Mouse (Mus musculus) T-helper 1 cell (primary cell): ENCODE results near the gene Tdrd12.
"Not testable (repeated sequence)": the region's sequence is repeated elsewhere in the genome, so short reads cannot be mapped to it uniquely, and the experiment has no call there.

Experiments
- in situ Hi-C: fragments of 300-600 bp; cut with MboI, MseI; formaldehyde crosslinking; loops from one replicate; pipeline ENCODE4 v1.15.1; 2025; ENCODE audit warnings: high pct_unique_total_duplicates

The Tdrd12 gene

DNA sequence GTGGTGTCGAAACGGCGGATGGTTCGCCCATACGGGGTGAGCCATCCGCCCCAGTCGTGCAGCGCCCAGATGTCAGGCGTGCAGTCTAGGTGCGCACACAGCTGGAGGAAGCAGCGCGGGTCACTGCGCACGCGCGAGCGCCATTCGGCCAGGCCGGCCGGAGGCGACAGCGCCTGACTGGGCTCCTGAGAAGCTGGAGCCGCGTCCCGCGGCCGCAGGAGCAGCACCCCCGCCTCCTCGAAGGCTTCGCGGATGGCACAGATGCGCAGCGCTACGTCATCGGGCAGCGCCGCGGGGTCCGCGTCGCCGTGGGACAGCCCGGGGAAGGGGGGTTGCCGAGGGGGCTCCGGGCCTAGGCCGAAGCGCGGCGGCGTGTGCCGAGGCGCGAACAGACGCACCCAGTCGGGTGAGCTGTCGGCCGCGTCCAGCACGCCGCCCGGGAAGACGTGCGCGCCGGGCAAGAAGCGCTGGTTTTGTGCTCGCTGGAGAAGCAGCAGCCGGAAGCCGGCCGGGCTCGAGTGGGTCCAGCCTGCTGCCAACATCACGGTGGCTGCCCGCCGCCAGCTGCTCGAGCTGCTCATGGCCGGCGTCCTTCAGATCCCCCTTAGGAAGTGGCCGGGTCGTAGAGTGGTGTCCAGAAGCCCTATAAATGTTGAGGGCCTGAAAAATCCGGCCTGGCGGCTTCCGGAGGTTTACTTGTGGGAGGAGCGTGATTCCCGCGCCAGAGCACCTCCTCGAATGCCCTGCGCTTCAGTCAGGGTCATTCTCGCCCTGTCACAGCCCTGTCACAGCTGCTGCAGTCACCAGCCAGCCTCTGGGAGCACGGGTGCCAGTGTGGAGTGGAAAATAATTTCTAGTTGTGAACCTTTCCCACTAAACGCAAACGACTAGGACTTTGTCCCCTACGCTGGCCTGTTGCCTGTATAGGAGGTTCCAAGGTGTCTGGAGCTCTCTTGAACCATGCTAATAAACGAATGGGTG lies 18.0 kb upstream of the Tdrd12 start:
- in situ Hi-C loops, result no loop called here

DNA sequence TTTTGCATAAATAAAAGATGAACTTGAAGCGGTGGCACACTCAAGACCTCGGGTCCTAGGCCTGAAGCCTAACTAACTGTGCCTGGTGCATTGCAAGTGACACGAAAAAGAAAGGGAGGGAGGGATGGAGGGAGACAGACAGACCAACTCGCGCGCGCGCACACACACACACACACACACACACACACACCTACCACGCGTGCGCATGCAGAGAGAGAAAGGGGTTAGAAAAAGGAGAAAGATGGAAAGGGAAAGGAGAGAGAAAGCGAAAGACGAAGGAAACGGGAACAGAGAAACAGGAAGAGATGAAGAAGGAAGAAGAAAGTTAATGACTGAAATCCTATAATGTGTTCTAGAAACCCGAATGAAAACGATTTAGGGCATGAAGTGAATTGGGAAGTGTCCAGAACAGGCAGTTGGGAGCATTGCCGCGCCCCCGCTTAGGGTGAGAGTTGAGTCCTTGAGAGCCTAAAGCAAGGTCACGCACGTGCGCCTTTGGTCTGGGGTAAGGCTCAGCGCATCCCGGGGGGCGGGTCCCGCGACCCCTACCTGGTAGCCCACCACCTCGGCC lies 17.1 kb upstream of the Tdrd12 start:
- in situ Hi-C loops, result loop anchor here (5.0 kb wide), 1 partner anchor 157 kb away; the partner anchor contains the start of genes Cep89 and Faap24

DNA sequence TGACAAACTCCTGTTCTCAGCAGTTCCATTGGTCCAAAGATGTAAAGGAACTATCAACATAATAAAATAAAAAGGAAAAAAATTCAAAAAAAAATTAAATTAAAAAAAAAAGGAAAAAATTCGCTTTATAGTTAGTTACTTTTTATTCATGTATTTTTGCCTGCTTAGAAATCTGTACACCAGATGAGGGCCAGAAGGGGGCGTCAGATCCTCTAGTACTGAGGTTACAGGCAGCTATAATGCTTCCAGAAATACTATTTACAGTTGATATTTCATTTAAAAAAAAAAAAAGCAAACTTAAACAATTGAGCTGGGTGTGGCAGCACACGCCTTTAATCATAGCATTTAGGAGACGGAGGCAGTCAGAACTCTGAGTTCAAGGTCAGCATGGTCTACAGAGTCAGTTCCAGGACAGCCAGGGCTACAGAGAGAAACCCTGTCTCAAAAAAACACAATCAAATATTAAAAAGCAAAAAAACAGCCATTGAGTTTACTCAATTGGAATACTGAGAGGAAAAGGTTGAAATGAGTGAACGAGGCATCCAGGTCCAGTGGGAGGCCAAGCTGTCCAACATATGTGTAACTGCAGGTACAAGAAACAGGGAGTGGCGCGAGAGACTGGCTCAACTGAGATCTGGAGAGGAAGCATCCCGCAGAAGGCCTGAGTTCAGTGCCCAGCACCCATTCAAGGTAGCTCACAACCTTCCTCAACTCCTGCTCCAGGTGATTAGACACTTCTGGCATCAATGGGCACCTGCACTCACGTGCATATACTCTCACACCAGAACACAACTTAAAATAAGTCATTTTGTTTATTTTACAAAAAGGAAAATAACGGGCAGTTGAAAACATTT lies 16.4 kb upstream of the Tdrd12 start:
- in situ Hi-C loops, result loop anchor here (5.0 kb wide), 1 partner anchor 157 kb away; the partner anchor contains the start of genes Cep89 and Faap24

DNA sequence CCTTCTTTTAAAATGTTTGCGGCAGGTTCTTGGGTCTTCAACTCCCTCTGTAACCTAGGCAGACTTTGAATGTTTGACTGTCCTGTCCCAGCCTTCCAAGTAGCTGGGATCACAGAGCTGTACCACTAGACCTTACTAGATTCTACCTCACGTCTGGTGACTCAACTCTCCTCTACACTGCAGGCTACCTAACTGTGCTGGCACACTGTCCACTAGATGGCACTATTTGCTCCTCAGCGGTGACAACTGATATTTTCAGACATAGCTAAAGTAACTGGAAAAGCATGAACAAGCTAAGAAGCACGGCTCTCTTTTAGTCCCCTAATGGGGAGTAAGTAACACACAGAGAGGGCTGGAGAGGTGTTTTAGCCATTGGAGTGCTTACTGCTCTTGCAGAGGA lies 8.3 kb upstream of the Tdrd12 start:
- in situ Hi-C loops, result no loop called here

DNA sequence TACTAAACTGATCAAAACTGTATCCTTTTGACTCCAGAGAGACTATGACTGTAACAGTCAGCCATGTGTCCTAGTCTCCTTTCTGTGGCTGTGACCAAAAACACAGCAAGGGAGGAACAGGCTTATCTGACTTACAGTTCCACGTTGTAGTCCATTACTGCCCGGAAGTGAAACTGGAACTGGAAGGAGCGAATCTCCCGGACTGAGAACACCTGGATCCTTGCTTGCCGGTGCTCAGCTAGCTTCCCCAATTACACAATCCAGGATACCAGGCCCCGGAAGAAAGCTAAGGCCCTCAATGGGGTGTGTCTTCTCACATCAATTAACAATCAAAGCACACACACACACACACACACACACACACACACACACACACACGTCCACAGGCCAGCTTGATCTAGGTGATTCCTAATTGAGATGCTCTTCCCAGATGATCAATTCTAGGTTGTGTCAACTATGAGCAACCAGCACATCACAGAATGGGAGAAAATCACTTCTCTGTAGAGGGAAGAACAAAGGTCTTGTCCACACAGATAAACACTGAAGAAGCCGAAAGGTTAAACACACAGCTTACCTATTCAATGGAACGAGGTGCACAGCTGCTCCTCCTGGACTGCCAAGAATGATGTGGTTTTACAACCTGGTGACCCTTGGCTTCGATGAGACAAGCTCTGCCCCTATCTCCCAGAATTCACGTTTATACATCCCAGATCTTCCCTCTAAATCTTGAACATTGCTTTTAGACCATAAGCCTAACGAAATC lies 1.6 kb downstream of the Tdrd12 start:
- in situ Hi-C loops, result no loop called here

DNA sequence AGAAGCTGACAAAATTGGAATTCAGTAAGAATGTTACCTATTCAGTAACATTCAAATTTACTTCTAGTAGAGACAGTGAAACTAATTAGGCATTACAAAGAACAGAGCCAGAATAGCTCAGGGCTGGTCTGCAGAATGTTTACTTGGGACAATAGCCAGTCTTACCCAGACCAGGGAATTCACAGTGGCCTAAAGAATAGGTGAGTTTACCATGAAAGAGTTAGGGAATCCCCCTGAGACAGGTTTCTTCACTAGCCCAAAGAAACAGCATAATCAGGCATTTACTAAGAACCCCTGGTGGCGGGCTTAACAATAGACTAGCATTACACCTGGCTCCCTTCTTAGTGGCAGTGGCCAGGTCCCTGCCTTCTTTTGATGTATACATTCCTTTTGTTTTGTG lies 7.0 kb downstream of the Tdrd12 start:
- in situ Hi-C loops, result not testable (repeated sequence)

DNA sequence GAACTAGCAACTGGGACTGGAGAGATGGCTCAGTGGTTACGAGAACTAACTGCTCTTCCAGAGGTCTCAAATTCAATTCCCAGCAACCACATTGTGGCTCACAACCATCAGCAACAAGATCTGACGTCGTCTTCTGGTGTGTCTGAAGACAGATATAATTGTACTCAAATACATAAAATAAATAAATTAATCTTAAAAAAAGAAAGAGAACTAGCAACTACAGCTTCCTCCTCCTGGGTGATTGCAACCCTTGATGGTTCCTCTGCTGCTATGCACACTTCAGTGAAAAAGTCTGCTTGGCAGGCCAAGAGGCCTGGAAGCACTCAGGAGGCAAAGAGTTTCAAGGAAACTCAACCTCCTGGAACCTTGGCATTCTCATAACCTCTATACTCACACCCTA lies 7.5 kb downstream of the Tdrd12 start:
- in situ Hi-C loops, result no loop called here

DNA sequence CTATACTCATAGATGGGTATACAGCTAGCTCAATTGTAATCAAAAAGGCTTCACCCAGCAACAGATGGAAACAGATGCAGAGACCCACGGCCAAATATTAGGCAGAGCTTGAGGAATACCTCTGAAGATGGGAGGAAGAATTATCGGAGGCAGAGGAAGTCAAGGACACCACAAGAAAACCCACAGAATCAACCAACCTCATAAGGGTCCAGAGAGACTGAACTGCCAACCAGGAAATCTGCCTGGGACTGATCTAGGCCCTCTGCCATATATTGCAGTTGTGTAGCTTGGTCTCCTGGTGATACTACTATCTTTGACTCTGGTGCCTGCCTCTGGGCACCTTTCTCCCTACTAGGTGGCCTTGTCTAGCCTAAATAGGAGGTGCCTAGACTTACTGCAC lies 10.8 kb downstream of the Tdrd12 start:
- in situ Hi-C loops, result no loop called here

DNA sequence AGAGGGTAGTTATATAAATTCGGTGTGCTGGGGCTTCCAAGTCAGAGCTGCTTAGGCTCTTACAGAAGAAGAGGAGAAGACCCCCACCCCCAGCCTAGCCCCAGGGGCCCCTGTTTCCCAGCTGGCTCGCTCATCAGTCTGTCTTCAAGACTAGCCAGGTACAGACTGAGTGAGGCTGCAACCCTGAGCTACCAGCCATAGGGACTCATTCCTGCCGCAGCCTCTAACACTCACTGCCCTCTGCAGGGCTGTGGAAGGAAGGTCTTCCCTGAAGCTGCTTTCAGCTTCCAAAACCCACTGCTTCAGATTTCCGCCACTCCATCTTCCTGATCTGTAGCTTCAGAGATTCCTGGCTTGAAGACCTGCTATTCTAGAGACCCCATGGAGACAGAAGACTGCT lies 35.5 kb downstream of the Tdrd12 start:
- in situ Hi-C loops, result no loop called here

DNA sequence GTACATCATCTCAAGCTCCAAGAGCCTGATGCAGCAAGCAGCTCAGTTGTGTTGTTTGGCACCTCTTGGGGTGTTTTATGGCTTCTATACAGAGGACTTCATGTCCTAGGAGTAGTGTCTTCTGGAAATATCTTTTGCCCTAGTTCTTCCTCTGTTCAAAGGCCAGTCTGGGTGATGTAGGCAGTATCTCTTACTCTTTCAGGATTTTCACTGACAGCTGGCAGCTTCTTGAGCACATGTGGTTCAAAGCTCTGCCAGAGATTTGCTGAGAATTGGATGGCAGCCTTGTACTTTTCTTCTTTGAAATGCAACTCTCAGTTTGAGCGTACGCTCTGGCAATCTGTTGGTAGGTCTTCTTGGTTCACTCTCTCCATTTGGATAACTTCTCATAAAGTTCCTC lies 40.0 kb downstream of the Tdrd12 start:
- in situ Hi-C loops, result loop anchor here (25.0 kb wide), 1 partner anchor 1890 kb away; no protein-coding TSS in a partner anchor

DNA sequence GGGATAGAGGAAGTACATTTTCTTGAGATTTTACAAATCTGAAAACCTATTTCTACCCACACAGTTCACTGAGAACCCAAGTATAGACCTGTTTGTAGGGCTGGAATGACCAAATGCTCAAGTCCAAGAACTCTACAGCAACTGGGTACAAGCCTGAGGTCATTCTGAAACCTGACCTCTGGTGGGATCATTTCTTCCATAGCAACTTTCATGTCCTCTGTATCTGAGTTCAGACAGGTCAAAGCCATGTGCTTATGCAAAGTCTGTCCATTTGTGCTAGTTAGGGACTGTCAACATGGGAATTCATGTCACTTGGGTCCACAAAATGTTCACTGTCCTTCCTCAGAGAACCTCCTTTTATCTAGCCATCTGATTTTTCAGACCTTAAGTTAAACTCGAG lies 46.5 kb downstream of the Tdrd12 start:
- in situ Hi-C loops, result loop anchor here (25.0 kb wide), 1 partner anchor 1896 kb away; no protein-coding TSS in a partner anchor

DNA sequence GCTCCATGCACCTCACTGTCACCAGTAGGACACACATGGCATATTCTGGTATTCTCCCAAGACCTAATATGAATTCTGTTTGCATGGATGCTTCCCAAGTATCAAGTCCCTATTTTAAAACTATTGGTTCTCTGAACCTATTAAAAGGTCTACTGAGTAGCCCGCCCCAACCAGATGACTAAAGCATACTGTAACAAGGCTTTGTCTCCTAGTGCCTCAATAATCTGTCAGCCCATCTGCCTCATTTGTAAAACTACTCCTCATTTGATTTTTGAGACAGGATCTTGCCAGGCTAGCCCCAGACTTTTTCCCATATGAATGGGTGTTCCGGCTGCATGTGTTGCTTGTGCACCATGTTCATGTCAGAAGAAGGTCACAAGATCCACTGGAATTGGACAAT lies 47.4 kb downstream of the Tdrd12 start:
- in situ Hi-C loops, result loop anchor here (25.0 kb wide), 1 partner anchor 1897 kb away; no protein-coding TSS in a partner anchor

DNA sequence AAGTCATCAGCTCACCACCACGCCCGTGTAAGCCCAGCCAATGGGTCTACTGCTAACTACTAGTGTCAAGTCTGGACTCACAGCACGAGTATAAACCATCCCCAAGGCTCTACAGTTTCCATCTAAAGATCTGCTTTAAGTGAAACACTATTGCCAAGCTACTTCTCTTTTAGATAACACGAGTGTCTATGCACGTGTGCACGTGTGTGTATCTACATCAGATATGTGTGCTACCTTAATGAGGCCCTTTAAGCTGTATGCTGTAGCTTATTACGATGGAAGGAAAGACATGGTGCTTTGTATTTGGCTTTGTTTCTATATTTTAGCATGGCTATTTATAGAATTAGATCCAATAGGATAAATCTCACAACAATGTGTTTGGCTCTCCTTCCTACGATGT lies 51.0 kb downstream of the Tdrd12 start:
- in situ Hi-C loops, result loop anchor here (25.0 kb wide), 1 partner anchor 1901 kb away; no protein-coding TSS in a partner anchor

DNA sequence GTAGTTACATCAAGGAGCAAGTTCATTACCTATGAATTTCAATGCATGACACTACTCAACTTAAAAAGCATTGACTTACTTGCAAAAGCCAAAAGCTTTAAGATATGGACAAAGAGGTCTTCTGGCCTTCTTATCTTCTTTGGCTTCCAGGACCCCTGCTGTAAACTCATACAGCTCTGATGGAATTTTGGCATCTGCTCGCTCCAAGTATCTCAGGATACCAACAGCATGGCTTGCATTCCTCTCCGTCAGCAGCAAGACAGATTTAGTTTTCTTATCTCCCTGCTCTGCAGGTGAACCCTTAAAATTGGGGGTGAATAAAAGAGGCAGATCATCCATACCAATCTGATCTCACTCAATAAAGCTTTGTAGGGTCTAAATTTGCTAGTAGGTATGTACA lies 52.4 kb downstream of the Tdrd12 start:
- in situ Hi-C loops, result loop anchor here (25.0 kb wide), 1 partner anchor 1902 kb away; no protein-coding TSS in a partner anchor

DNA sequence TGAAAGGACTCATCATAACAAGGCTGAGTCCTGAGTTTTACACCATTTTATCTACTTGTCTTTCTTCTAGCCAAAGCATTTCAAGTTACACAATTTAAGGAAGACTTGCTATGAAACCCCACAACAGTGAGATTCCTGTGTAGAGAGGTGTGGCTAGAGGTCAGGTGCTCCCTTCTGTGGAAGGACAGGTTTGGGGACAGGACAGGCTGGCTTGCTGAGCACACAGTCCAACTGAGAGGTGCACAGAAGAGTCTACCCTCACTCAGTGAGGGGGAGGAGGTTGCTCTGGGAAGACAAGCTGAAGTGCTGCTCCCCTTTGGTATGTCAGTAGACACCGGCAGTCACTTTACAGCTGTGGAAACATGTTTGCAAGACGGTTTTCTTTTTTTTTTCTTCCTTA lies 61.1 kb downstream of the Tdrd12 start:
- in situ Hi-C loops, result loop anchor here (25.0 kb wide), 1 partner anchor 1911 kb away; no protein-coding TSS in a partner anchor

DNA sequence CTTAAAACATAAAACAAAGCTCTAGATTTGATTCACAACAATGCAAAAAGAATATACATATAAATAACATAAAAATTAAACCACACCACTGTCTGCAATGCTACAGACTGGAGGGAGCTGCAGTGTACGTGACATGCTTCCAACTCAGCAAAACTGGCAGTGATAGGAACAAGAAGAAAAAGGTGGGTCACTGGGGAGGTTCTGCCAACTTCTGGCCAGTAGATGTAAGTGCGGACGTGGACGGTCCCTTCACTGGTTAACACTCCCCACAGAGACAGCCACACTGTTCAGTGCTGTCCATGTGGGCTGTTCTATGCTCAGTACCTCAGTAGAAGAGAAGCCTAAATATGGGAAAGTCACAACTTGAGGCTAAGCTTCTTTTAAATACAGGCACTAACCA lies 66.8 kb downstream of the Tdrd12 start:
- in situ Hi-C loops, result no loop called here

DNA sequence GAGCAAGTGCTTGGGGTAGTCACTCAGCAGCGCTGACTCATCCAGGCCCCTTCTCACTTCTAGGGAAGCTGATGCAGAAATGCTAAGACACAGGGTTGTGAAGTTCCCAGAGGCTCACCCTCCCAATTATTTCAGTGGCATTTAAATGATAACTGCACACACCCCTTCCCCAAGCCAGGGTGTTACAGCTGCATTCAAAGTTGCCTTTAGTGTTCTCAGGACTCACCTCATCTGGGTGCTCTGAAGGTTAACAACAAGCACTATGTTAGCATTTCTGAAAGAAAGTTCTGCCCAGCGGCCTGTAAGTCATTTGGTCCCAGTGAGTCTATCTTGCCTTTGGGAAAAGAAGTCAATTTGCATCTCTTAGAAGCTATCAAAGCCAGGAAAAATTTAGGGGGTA lies 69.7 kb downstream of the Tdrd12 start:
- in situ Hi-C loops, result no loop called here

DNA sequence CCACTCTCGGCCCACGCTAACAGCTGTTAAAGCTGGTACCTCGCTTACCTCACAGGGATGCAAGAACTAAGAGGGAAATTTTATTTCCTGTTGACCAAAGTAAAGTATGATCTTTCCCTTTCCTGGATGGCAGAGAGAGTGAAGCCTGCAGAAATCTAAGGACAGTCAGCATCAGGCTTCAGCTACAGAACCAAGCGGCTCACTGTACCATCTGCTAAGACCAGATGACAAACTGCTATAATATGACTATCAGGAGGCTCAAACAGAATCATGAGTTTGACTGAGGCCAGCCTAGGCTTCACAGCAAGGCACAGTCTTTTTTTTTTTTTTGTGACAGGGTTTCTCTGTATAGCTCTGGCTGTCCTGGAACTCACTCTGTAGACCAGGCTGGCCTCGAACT lies 72.5 kb downstream of the Tdrd12 start:
- in situ Hi-C loops, result no loop called here

DNA sequence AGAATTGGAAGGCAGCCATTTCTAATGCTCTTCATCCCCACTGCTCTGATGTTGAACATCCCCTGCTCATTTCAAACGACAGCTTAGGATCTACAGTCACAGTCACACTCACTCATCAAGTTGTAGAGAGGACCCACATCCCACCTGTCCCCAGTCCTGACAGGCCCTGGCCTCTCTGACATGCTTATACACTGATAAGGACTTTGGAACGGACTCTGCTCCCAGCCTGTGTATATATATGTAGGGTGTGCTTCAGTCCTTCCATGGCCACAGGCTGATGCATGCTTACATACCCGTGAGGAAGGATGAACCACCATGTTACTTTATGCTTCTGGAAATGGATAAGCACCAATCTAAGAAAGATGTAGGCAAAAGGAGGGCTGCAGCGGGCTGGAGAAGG lies 76.6 kb downstream of the Tdrd12 start:
- in situ Hi-C loops, result no loop called here

DNA sequence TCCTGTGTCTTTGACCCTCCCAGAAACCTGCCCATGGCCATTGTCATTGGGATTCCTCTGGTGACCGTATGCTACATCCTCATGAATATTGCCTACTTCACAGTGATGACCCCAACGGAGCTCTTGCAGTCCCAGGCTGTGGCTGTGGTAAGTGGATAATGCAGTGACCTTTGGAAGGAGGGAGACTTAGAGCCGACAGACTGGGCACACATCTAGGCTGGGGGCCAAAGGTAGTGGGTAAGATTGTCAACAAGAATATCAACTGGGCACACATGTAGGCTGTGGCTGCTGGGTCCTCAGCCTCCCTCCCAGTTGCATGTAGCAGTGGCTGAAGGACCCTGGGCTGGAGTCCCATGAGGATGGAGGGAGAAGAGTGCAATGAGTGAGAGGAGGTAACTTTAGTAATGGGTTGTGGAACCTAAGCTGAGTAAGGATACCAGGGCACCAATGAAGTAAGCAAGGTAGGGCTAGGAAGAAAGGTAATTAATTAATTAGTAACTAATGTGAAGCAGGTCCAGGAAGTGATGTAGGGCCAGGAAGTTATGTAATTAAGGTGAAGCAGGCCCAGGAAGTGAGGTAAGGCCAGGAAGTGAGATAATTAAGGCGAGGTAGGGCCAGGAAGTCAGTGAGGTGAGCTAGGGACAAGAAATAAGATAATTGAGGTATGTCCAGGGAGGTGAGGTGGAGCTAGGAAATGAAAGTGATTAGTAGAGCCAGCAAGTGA lies 81.3 kb downstream of the Tdrd12 start:
- in situ Hi-C loops, result no loop called here
